Mouse (Mus musculus): ENCODE measurements around the gene Rhof.

Gene Rhof

DNA sequence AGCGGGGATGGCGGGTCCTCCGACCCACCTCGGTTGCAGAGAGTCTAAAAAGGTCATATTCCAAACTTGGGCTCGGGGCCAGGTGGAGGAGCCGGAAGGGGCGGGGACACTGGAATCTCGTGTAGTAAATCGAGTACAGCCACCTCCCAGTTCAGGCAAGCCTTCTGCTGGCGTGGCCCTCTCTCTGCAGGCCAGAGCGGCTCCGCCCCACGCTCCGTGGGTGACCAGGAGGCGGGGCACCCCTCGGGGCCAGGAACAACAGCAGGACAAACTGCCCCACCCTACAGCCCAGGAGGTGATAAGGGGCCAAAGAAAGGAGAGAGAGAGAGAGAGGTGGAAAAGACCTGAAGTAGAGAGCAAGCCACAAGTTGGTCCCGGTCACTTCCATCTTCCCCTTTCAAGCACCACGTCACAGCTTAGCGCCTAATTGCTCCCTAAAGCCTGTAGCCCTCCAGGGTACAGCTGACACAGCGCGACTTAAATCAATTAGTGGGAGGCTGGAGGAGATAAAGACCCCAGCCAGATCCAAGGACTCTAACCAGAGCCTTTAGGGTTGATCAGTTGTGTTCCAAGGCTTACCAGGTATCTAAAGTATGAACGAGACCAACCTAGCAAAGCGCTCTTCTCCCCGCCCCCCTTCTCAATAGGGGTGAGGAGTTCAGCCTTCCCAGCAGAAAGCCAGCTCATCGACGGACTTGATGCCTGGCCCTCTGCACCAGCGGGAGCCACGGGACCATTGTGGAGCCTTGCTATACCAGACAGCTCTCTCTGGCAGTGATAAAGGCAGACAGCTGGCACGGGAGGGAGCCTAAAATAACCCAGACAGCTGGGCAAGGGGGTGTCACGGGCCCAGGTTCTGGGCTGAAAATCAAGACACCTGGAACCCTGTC is 3.2 kb upstream of the Rhof start:
- peak; percentile 40 to 76 for DNase-seq (ENCODE audit: low spot score in 2 of 2)

DNA sequence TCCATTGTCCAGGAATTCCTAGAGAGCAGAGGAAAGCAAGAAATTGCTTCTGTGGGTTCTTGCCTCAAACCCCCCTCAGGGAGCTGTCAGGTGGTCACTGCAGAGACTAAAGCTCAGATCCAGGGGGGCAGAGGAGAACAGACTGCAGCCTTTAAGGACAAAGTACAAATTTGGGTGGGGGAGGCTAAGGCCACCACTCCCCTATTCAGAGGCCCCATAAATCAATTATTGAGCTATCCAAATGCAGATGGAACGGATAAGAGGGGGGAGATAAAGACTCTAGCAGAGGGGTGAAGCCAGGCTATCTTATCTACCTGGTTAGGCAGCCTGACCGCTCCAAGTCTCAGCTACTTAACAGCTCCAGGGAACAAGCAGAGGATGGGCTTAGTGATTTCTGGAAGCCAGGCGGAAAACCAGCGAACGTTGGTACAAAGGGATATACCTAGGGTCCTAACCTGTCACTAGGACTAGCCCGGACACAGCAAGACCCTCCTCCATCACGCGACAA is 2.4 kb upstream of the Rhof start:
- no peak for DNase-seq (ENCODE audit: low spot score in 2 of 2)

DNA sequence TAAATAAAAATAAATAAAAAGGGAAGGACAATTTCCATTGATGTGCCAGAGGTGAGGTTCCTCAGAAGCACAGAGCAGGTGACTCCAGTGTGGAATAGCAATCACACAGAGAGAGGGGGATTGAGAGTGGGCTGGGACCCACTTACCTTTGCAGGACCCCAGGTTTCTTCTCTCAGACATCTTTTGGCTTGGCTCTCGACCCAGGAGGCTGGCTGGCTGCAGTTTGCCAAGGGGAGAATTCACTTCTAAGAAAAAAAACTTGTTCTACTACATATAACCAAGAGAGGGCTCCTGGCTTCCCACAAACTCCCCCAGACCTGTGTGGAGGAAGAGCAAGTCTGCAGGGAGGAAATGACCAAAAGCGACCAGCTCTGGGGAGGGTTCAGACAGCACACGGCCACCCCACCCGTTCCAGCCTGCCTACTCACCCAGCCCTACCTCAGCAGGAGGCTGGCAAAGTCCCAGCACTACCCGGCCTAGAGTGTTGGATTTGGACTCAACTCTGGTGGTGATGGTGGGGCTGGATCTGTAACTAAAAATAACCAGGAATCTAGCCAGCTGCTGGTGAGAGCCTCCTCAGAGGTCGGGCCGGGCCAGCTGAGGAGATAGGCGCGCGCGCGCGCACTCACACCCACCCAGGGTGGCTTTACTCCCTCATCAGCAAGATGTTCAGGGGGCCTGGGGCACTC is 1.8 kb upstream of the Rhof start:
- peak; percentile 62 to 63 for DNase-seq (ENCODE audit: low spot score in 2 of 2)

DNA sequence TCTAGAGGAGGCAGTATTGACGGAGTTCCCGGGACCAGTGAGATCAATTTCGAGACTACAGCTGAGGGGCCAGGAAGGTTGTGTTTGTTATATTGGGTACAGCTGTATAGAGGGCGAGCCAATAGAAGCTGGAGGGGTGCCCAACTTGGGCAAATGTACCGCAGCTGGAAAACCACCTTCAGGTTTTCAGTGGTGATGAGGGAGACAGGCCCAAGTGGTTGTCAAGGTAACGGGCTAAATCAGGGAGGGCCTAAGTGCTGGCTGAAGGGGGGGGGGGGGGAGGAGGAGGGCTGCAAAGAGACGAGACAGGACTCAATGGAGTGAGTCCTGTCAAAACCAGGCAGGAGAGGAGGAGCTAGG is 1.3 kb upstream of the Rhof start:
- DNase-seq (ENCODE audit: low spot score in 2 of 2) = peak in 1 of 2 experiments; percentile 45

DNA sequence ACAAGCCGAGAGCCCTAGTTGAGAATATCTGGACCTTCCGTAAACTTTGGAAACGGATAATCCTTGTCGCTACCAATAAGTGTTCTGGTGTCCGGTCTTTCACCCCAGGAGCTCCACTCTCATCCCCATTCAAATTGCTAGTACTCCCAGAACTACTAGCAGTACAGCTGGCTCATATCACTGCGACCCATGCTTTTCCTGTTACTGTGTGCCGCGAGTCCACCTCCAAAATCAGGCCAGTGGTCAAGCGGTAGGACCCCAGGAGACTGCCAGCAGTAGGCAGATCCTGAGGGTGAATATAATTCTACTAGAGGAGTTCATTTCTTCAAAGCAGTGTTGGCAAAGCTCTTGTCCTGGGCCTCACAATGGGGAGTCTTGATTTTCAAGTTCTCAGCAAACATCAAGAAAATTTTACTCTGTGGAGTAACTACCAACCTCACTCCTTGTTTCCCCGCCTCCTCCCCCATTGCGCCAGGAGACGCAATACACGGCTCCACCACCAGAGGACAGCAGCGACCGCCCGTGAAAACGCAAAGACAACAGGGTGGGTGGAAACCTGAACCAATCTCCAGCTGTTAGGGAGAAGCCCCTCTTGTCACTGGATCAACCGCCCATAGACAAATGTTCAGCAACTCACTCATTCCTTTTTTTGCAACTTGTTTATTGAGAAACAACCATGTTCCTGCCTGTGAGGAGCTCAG is 741 bp upstream of the Rhof start:
- peak; percentile 92 to 93 for DNase-seq (ENCODE audit: low spot score in 2 of 2)

DNA sequence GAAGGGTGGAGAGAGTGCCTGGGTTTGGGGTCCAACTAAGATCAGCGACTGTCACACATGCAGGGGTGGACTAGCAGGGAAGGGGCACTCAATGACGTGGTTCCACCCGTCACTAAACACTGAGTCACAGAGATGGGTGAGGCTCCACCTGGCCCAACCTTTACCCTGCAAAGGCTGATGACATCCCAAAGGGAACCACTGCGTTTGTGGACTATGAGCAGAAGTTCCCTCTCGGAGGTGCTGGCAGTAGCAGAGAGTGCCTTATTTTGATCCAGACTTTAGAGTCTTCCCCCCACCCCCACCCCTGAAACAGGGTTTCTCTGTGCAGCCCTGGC is 1.7 kb downstream of the Rhof start:
- DNase-seq (ENCODE audit: low spot score in 2 of 2) = no peak

DNA sequence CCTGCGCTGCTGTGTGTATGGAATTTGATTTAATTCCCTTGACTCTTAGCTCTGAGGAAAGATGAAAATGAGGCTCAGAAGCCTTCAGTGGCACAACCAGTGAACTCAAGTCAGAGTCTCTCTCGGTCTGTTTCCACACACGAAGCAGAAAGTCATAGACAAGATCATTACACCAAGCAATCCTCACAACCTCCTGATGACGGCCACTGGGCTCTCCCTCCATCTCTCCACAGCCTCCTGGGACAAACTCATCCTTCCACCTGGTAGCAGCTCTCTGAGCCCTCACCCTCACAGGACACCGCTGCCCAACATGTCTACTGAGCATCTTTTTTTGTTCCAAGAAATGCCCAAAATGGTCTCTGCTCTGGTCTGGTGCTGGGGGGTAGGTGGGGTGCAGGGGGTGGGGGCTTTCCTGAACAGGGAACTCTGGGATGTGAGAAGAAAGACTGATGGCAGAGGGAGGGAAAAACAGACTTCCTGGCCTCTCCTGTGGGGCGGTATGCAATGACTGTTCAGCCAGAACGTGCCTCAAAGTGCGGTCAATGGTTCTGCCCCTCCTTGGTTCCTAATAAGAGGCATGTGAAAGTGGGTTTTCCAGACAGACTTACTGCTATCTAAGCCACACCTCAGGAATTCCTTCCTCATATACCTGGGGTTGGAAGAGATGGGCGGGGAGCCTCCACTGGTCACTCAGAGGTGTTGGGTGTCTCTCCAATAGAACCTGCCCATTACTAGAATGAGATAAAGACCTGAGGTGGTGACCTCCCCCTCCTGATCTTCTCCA is 2.3 kb downstream of the Rhof start:
- no peak for DNase-seq (ENCODE audit: low spot score in 2 of 2)

DNA sequence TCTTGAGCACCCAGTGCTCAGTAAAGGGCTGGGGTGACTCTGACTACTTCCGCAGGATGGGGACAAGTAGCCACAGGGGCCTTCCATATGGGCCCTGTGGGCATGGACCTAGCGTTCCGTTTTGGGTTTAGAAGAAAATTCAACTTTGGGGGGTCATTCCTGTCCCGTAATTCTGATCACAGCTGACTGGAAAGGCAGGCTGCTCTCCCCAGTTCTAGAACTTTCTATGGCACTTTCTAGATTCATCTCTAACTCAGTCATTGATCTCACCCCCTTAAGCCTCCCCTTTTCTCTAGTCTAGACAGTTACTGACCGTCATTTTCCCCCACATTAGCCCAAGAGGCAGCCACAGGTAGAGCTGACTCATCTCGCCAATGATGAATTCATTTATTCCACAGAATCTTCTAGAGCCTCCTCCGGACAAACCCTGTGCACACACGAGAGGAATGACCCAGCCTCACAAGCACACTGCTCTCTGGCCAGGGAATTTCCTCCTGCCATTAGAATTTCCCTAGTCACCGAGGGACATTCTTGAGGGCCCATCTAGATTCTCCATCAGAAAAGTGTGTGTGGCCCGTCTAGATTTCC is 3.2 kb downstream of the Rhof start:
- DNase-seq (ENCODE audit: low spot score in 2 of 2) = no peak

DNA sequence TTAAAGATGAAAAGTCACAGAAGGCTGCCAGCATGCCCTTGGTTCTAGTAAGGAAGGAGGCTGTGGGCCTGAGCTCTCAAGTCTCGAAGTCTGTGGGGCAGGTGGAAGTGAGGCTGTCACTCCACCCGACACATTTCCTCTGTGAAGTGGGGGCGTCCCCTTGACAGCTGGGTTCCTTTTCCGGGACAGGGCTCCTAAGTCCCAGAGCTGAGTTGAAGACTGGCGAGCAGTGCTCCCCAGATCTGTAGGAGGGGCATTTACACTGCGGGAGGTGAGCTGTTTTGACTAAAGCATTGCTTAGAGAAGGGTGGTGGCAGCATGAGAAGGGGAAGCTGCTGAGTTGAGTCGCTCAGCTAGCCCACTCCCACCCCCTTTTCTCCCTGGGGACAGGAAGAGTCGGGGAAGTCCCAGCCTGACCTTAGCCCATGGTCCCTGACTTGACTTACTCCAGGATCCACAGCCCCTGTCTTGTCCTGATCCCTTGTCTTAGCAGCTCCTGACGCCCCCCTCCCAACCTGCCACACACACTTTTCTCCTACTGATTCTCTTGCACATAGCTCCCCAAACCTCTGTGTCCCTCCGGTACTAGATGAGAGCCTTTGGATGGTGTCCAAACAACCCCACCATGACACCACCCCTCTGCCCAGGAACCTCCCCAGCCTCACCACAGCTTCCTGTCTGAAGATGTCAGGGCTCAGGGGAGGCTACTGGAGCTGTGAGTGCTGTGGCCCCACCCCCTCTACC is 3.9 kb downstream of the Rhof start:
- no peak for DNase-seq (ENCODE audit: low spot score in 2 of 2)

DNA sequence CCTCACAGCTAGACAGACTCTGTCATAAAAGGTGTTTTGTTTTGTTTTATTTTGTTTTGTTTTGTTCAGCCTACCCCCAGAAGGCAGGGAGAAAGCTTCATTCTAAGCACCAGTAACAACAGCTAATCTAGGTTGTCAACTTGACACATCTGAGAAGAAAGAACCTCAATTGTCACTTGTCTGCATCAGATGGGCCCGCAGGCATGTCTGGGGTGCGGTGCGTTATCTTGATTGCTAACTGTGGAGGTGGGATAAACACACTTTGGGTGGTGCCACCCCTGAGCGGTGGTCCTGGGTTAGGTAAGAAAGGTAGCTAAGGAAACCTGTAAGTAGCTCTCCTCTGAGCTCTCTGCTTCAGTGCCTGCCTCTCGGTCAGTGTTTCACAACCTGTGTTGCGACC is 5.5 kb downstream of the Rhof start:
- no peak for DNase-seq (ENCODE audit: low spot score in 2 of 2)

DNA sequence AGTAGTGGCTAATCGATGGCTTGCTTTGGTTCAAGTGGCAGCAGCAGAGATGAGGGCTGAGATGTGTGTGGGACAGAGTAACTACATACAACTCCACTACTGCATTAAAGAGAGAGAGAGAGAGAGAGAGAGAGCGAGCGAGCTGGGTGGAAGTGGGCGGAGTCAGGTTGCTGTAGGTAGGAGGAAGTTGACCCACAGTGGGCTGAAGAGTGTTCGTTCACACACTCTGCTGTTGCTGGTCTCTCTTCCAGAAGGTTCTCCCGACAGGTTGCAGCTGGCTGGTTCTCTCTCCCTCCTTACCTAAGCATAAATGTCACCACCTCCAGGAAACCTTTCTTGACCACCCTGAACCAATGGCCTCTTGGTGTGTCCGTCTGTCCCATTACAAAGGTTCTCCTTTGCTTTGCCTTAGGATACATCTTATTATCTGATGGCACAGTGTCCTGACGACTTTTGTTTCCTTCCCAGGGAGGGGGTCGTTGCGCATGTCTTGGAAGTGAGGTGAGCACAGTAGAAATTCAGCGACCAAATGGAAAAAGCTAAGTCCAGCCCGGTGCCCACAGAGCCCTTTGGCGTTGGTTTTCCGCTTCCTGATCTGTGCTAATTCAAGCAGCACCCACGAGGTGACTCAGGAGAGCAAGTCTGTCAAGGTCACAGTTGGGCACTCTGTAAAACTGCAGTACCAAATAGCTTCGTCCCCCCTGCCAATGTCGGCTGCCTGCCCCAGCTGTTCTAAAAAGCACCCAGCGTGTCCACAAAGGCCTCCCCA is 6.7 kb downstream of the Rhof start:
- DNase-seq (ENCODE audit: low spot score in 2 of 2) = no peak

DNA sequence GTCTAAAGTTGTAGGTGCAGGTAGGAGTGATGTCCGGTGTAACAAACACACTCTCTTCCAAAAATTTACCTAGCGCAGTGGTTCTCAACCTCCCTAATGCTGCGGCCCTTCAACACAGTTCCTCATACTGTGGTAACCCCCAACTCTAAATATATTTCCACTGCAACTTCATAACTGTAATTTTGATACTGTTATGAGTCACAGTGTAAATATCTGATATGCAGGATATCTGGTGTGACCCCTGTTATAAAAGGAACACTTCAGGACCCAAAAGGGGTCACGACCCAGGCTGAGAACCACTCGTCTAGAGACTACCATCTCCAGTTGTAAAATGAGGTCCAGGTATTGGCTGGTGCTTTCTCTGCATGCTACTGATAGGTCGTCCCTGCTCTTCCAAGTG is 7.4 kb downstream of the Rhof start:
- DNase-seq (ENCODE audit: low spot score in 2 of 2) = no peak

DNA sequence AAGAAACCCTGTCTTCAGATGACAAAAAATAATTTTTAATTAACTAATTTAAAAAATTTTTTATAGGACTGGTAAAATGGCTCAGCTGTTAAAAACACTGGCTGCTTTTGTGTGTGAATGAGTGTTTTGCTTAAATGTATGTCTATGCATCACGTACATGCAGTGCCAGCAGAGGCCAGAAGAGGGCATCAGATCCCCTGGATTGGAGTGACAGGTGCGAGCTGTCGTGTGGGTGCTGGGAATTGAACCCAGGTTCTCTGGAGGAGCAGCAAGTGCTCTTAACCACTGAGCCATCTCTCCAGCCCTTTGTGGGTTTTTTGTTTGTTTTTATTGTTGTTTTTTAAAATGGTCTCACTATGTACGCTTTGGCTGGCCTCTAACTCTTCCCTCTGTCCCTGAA is 10.3 kb downstream of the Rhof start:
- DNase-seq (ENCODE audit: low spot score in 2 of 2) = no peak

DNA sequence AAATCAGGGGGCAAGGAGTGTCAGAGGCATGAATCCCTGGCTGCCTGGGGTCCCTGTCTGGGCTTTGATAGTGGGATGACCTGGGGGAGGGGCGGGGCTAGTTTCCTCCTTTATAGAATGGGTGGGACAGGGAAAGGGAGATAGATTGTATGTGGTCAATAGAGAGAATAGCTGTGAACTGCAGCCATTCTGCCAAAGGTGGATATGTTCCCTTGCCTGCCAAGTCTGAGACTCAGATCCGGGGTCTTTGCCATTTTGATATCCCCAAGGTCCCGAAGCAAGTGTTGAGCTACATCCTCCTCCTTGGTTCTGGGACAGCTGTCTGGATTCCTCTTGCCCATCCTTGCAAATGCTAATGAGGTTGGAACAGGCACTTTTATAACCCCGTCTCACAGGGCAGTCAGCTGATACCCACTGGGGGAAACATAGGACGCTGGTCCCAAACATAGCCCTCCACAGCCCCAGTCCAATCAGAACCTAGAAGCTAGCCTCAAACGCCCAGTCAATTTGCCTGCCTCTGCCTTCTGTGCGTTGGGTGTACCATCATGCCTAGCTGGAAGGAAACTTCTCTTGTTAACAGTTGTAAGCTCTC is 11.8 kb downstream of the Rhof start:
- no peak for DNase-seq (ENCODE audit: low spot score in 2 of 2)

DNA sequence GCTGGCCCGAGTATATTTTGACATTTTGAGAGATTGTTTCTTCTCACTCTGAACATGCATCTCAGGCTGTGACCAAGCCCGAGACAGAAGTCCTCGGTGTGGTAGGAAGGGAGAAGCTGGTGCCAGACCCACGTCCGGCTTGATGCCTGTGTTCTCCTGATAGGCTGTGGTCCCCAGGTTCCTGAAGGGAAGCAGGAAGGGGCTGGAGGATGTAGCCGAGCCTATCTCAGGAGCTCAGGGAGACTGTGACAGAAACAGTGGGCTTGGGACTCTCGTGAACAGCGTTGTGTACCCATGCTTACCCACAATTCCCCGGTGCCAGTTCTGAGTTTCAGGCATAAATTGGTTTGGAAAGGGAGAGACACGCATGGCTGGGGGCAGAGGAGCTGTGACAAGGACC is 13.7 kb downstream of the Rhof start:
- DNase-seq (ENCODE audit: low spot score in 2 of 2) = no peak

DNA sequence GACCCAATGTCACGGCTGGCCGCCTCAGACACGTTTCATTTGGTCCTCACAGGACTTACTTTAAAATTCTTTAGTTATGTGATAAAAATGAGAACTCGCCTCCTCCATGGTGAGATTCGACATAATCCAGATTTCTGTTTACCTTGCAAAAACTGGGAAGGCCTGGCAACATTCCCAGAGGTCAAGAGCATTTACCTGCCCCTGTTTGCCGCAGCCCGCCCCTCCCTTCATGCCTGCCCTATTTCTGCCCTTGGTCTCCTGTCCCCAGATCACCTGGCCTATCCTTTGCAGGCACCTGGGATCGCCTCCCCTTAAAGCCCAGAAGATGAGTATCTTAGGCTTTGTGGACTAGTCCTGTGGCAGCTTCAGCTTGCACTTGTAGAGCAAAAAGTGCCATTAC is 14.7 kb downstream of the Rhof start:
- no peak for DNase-seq (ENCODE audit: low spot score in 2 of 2)

DNA sequence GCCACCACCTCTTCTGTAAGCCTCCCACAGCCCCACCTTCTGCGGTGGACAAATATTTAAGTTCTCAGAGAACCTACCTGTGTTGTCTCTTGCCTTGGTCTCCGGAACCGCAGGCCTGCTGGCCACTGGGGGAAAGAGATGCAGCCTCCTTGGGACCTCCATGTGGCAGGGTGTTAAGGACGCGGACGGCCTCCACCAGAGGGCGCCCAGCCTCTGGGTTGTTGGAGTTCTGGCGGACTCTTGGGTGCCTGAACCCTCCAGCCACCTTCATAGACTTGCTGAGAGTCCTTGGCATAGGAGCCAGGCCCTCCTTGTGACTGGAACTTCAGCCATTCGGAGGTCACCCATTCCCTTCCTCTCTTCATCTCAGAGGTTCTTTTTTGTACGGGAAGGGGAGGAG is 15.2 kb downstream of the Rhof start:
- DNase-seq (ENCODE audit: low spot score in 2 of 2) = peak; percentile 71 to 74

DNA sequence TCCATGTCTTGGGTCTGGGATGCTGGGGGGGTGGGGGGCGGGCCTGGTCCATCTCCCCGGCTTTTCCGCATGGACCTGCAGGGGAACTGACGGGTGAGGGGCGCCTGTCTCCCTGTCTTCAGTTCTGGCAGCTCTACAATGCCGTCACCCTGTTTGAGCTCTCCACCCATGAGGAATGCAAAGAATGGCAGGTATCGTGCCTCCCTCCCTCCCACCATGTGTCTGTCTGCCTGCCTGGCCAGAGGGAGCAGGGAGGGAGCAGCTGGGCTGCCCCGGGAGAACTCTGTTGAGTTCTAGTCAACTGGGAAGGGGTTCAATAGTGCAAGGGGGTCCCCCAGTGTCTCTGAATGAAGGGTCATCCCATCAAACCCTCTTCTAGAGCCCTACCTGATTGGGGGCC is 16.4 kb downstream of the Rhof start:
- DNase-seq (ENCODE audit: low spot score in 2 of 2) = no peak

DNA sequence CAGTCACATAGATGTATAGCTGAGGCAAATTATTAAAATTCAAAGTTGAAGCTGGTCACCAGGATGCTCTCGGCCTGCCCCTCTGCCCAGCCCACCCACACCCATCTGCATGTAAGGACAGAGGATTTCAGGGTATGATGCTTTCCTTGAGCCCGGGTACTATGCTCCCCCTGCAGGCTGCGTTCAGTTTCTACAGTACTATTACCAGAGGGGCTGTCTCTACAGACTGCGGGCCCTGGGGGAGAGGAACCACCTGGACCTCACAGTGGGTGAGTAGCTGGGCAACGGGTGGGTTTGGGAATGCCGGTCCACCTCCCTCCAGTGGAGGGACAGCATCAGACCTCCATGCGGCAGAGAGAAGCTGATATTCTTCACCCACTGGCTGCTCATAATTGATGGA is 17.6 kb downstream of the Rhof start:
- no peak for DNase-seq (ENCODE audit: low spot score in 2 of 2)

DNA sequence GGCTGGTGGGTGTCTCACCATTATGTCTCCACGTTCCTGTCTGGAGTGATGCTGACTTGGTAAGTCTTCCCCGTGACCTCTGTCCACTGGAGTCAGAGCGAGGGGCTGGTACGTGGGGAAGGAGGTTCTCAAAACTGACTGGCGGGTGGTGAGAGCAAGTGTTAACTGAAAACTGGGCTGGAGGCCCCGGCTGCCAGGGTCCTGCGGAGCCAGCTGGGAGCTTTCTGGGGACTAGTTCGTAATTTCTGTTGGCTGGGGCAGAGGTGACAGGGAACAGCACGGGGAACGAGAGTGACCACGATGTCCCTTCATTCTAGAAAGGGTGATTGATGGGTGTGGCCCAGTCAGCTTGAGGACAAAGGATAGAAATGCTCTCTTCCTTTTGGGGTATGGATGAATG is 18.4 kb downstream of the Rhof start:
- no peak for DNase-seq (ENCODE audit: low spot score in 2 of 2)
